Mouse (Mus musculus): ENCODE data around the gene Pnpo. TPM values are rescaled to one million over a fixed set of nuclear protein-coding genes. Genes with fewer than 3 reads are reported as not detected.

The Pnpo gene
- polyA plus RNA-seq, 1 experiment from 2014 or later = 26.0 TPM

DNA sequence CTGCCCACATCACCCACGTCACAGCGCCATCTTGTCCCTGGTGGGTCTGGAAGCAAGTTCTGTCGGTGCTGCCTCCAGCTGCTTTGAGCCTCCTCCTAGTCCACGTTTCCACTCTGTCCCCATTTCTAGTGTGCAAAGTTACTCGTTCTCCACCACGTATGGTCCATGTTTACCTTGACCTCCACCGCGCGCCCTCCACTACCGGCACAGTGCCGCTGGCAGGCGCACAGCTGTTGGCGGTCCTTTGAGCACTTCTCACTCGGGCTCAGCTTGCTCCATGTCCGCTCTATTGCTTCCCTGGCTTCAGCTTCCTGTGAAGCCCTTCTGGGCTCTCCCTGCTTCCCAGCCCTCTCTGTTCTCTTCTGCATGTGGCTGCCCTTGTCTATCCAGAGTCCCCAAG, 37.7 kb upstream of the Pnpo start:
- Histone ChIP-seq H3K9ac (ENCODE audit: low read depth, low read length) (no peak overlapping the region), H3K27ac (ENCODE audit: low read depth, low read length) (no peak overlapping the region), H3K9me3 (ENCODE audit: control insufficient read depth, low read length) (no peaks in the 10 kb centered on the region), H3K36me3 (ENCODE audit: control insufficient read depth, insufficient read depth, low read length) (no peaks in the 10 kb centered on the region), H3K4me2 (replicated peaks; ENCODE audit: low read depth, low read length) (no peak overlapping the region), H3K4me1 (replicated peaks; ENCODE audit: control insufficient read depth, insufficient read depth, low read length) (peaks cover 5% of the 10 kb centered on the region; the same call in 1 of the 2 replicates), H3K4me3 (ENCODE audit: low read depth, low read length) (no peak overlapping the region), H3K27me3 (ENCODE audit: control insufficient read depth, insufficient read depth, low read length) (peaks cover 4% of the 10 kb centered on the region; the same call in 1 of the 2 replicates)
- DNase-seq (ENCODE audit: low spot score) = no peak
- WGBS = 72% methylated on average over 15 of the region's 15 CpGs
- no peak for ATAC-seq (ENCODE audit: low FRiP score)

DNA sequence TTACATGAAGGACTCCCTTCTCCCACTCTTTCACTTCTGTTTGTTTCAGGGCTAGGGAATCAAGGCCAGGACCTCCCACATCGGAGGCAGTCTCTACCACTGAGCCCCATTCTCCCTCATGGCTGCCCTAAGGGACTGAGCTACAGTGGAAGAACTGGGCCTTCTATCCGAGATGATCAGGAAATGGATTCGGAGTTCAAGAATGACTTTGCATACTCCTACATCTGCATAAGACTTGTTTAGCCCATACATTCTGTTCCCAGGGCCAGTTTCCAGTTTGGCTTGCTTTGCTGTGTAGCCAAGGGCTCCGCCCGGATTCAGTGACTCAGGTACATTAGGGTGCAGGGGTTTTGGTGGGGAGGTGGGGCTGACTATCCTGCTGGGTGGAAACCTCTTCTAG, 36.2 kb upstream of the Pnpo start:
- H3K9ac ChIP-seq (ENCODE audit: low read depth, low read length) = no peak overlapping the region
- ATAC-seq (ENCODE audit: low FRiP score) (no peak), DNase-seq (ENCODE audit: low spot score) (no peak)
- no peak overlapping the region for H3K4me2 ChIP-seq (replicated peaks; ENCODE audit: low read depth, low read length)
- H3K36me3 ChIP-seq (ENCODE audit: control insufficient read depth, insufficient read depth, low read length) = no peaks in the 10 kb centered on the region
- H3K4me1 ChIP-seq (replicated peaks; ENCODE audit: control insufficient read depth, insufficient read depth, low read length) = peaks cover 10% of the 10 kb centered on the region
- no peak overlapping the region for H3K4me3 ChIP-seq (ENCODE audit: low read depth, low read length)
- H3K27me3 ChIP-seq (ENCODE audit: control insufficient read depth, insufficient read depth, low read length) = peaks cover 3% of the 10 kb centered on the region; the same call in 1 of the 2 replicates
- H3K27ac ChIP-seq (ENCODE audit: low read depth, low read length) = no peak overlapping the region
- 87% methylated on average over 5 of the region's 5 CpGs for WGBS
- H3K9me3 ChIP-seq (ENCODE audit: control insufficient read depth, low read length) = no peaks in the 10 kb centered on the region

DNA sequence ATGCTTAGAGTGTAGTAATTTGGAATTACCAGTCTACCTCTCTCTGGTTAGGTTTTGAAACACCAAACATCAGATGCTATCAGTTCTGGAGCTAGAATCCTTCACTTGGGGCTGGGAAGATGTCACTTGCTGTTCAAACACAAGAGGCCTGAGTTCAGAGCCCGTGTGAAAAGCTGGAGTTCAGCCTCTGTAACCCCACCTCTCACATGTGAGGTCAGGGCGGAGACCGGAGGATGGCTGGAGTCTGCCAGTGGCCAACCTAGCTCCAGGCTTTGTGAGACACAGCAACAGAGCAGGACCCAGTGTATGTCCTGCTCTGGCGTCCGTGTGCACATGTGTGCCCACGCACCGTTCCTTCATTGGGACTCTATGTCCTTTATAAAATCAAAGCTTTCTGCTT, 35.5 kb upstream of the Pnpo start:
- WGBS = 88% methylated on average over 7 of the region's 7 CpGs
- Histone ChIP-seq H3K36me3 (ENCODE audit: control insufficient read depth, insufficient read depth, low read length) (no peaks in the 10 kb centered on the region), H3K4me1 (replicated peaks; ENCODE audit: control insufficient read depth, insufficient read depth, low read length) (peaks cover 10% of the 10 kb centered on the region), H3K27me3 (ENCODE audit: control insufficient read depth, insufficient read depth, low read length) (no peaks in the 10 kb centered on the region), H3K9me3 (ENCODE audit: control insufficient read depth, low read length) (no peaks in the 10 kb centered on the region), H3K27ac (ENCODE audit: low read depth, low read length) (no peak overlapping the region), H3K9ac (ENCODE audit: low read depth, low read length) (no peak overlapping the region), H3K4me3 (ENCODE audit: low read depth, low read length) (no peak overlapping the region), H3K4me2 (replicated peaks; ENCODE audit: low read depth, low read length) (no peak overlapping the region; the same call in 1 of the 2 replicates)
- no peak for ATAC-seq (ENCODE audit: low FRiP score)
- DNase-seq (ENCODE audit: low spot score) = no peak

DNA sequence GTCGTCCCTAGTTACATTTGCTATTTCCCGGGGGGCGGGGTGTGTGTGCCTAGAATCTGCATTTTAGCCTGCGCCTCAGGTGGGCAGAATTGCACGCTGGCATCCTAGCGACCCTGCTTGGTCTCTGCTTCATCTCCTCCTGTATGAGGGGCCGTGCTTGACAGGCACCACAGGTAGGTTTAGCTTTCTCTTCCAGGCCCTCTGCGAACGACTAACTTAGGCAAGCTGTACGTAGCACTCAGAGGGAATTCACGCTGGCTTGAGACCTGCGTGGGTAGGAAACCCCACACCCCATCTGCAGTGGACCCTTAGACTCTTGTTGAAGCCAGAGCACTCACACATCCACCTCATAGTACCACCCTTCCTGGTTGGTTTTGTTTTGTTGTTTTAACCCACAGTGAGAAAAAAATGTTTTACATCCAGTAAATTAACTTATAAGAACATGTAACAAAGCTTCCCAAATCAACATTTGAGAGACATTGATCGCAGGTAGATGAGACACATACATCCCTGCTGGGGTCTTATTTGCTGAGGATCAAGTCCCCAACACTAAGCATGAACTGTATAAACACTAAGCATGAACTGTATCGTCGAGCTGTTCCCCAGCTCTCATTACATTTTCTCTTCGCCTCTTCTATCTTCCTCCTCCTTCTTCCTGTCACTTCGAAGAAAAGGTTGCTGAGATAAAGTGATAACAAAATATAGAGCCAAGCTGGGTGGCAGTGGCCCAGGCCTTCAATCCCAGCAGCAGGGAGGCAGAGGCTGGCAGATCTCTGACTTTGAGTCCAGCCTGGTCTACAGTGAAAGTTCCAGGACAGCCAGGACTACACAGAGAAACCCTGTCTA, 34.8 kb upstream of the Pnpo start:
- Histone ChIP-seq H3K9ac (ENCODE audit: low read depth, low read length) (peak overlapping the region; percentile 65), H3K4me2 (replicated peaks; ENCODE audit: low read depth, low read length) (peak overlapping the region; percentile 75), H3K27ac (ENCODE audit: low read depth, low read length) (peak overlapping the region; percentile 18), H3K27me3 (ENCODE audit: control insufficient read depth, insufficient read depth, low read length) (no peaks in the 10 kb centered on the region), H3K9me3 (ENCODE audit: control insufficient read depth, low read length) (no peaks in the 10 kb centered on the region), H3K4me3 (ENCODE audit: low read depth, low read length) (peak overlapping the region; percentile 49), H3K4me1 (replicated peaks; ENCODE audit: control insufficient read depth, insufficient read depth, low read length) (peaks cover 10% of the 10 kb centered on the region), H3K36me3 (ENCODE audit: control insufficient read depth, insufficient read depth, low read length) (no peaks in the 10 kb centered on the region)
- WGBS = 33% methylated on average over 17 of the region's 17 CpGs
- DNase-seq (ENCODE audit: low spot score) (no peak), ATAC-seq (ENCODE audit: low FRiP score) (no peak)

DNA sequence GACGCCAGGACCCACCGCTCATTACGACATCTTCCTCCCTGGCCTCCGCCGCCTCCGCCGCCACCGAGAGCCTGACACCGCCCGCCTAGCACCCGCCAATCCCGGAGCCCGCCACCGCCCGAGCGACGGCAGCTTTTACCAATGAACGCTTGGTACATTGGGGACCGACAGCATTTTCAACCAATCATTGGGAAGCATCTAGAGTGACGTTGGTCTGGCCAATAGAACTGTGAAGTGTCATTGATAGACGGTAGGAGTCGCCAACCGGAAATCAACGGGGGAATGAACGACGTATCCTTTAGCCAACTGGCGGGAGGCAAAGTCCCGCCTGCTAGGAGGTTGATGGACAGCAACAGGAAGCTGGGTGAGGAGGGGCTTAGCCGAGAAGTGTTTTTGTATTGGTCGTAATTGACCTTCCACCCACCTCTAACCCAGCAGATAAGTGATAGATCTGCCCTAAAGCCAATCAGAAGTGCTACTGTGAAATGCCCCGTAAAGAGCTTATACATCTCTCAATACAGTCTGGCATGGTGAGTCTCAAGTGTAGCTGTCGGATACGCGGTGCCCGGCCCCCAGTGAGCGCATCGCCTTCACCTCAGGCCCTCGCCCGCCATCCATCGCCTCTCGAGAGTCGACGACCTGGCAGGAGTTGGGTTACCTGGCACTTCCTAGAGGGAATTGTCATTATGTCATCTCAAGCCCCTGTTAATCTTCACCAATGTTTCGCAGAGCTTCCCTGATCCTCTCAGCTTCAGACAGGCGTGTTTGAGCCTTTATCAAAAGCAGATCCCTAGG, 34.0 kb upstream of the Pnpo start:
- WGBS = under 1% methylated on average over 45 of the region's 45 CpGs

DNA sequence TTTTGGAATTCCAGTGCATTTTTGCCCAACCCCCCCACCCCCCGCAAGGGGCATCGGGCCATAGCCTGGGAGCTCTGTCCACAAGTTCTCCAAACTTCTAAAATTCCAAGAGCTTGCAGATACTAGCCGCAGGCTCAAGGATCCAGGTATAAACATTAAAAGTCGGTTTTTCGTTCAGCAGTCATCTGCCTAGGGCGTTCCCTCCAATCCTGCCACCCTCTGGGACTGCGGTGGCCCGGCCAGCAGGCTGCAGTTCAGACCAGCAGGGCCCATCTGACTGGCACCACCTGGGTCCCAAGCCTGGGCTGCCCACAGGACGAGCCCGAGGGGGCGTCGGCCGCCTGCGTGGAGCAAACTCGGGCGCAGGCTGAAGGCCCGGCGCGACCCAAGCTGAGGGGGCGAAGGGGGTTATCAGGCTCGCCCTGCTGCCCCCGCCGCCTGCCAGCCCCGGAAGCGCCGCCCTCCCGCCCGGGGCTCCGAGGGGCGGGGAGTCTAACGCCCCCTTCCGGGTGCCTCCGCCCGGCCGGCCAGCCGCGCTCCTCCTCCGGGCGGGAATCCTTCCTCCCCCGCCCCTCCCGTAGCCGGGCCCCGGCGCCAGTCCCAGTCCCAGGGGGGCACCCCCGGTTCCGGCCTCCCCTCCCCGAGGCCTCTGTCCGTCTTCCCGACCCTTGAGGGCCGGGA, 33.3 kb upstream of the Pnpo start:
- peaks cover 8% of the 10 kb centered on the region for H3K4me1 ChIP-seq (replicated peaks; ENCODE audit: control insufficient read depth, insufficient read depth, low read length)
- peak overlapping the region; percentile 95 for H3K27ac ChIP-seq (ENCODE audit: low read depth, low read length)
- peak overlapping the region; percentile 76 for H3K4me2 ChIP-seq (replicated peaks; ENCODE audit: low read depth, low read length)
- H3K36me3 ChIP-seq (ENCODE audit: control insufficient read depth, insufficient read depth, low read length) = no peaks in the 10 kb centered on the region
- peak overlapping the region; percentile 94 for H3K4me3 ChIP-seq (ENCODE audit: low read depth, low read length)
- peak overlapping the region; percentile 94 for H3K9ac ChIP-seq (ENCODE audit: low read depth, low read length)
- DNase-seq (ENCODE audit: low spot score) (peak; percentile 91), ATAC-seq (ENCODE audit: low FRiP score) (peak; percentile 78)
- no peaks in the 10 kb centered on the region for H3K9me3 ChIP-seq (ENCODE audit: control insufficient read depth, low read length)
- 2% methylated on average over 39 of the region's 50 CpGs for WGBS
- no peaks in the 10 kb centered on the region for H3K27me3 ChIP-seq (ENCODE audit: control insufficient read depth, insufficient read depth, low read length)

More for the DNA sequence above, 34.0 kb upstream of the Pnpo start:
- no peaks in the 10 kb centered on the region for H3K36me3 ChIP-seq (ENCODE audit: control insufficient read depth, insufficient read depth, low read length)
- H3K9me3 ChIP-seq (ENCODE audit: control insufficient read depth, low read length) = no peaks in the 10 kb centered on the region
- ATAC-seq (ENCODE audit: low FRiP score) (peak; percentile 99), DNase-seq (ENCODE audit: low spot score) (peak; percentile 97)
- H3K4me2 ChIP-seq (replicated peaks; ENCODE audit: low read depth, low read length) = peak overlapping the region; percentile 76
- H3K4me1 ChIP-seq (replicated peaks; ENCODE audit: control insufficient read depth, insufficient read depth, low read length) = peaks cover 10% of the 10 kb centered on the region
- H3K9ac ChIP-seq (ENCODE audit: low read depth, low read length) = peak overlapping the region; percentile 94
- peak overlapping the region; percentile 95 for H3K27ac ChIP-seq (ENCODE audit: low read depth, low read length)
- no peaks in the 10 kb centered on the region for H3K27me3 ChIP-seq (ENCODE audit: control insufficient read depth, insufficient read depth, low read length)
- peak overlapping the region; percentile 94 for H3K4me3 ChIP-seq (ENCODE audit: low read depth, low read length)

DNA sequence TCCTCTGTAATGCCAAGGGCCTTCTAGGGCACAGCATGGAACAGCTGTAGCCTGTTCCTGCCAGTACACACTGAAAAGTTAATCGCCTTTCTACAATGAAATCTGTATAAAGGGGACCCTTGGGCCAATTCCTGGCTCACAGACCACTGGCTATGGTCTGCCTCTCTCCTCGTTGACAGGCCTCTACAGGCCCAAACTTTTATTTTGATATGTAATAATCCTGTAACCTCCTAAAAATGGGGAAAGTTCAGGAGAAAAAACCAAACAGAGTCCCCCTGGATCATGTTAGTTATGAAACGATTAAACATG, 32.5 kb upstream of the Pnpo start:
- Histone ChIP-seq H3K27me3 (ENCODE audit: control insufficient read depth, insufficient read depth, low read length) (no peaks in the 10 kb centered on the region), H3K36me3 (ENCODE audit: control insufficient read depth, insufficient read depth, low read length) (no peaks in the 10 kb centered on the region), H3K4me2 (replicated peaks; ENCODE audit: low read depth, low read length) (peak overlapping the region; percentile 76), H3K27ac (ENCODE audit: low read depth, low read length) (no peak overlapping the region), H3K4me1 (replicated peaks; ENCODE audit: control insufficient read depth, insufficient read depth, low read length) (peaks cover 8% of the 10 kb centered on the region), H3K9me3 (ENCODE audit: control insufficient read depth, low read length) (no peaks in the 10 kb centered on the region), H3K4me3 (ENCODE audit: low read depth, low read length) (peak overlapping the region; percentile 94), H3K9ac (ENCODE audit: low read depth, low read length) (peak overlapping the region; percentile 94; the same call in 1 of the 2 replicates)
- DNase-seq (ENCODE audit: low spot score) (no peak), ATAC-seq (ENCODE audit: low FRiP score) (no peak)
- WGBS = 60% methylated on average over 3 of the region's 3 CpGs

DNA sequence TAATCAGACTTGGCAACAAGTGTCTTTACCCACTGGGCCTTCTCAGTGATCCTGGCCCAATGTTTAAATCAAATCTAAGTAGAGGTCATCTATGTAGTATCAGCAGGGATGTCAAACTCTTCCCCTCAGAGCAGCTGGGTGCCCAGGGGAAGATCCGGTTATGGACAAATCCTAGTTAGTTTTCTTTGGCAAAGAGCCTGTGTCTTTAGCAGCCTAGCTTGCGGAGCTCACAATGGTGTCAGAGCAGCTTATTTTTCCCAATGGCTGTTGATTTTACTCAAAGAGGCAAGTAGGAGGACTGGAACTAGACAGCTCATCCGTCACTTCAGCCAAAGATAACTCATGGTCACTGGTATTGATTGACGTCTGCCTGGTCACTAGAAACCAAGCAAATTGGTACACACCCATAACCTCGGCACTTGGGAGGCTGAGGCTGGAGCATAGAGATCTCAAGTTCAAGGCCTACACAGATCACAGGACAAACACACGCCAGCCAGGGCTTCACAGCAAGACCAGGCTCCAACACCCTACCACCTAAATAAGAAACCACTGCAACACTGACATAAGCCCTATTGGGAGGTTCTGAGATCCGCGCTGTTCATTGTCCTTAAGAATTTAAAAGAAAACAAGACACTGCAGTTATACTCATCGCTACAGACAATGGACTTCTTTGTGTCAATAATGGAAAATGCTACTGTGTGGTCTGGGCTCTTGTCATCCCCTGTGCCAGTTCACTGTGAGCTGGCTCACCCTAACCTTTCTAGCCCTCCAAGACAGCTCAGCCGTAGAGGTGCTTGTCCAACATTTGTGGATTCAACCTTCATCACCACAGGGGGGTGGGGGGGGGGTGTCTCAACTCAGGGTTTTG, 32.0 kb upstream of the Pnpo start:
- Histone ChIP-seq H3K9me3 (ENCODE audit: control insufficient read depth, low read length) (no peaks in the 10 kb centered on the region), H3K9ac (ENCODE audit: low read depth, low read length) (no peak overlapping the region), H3K4me1 (replicated peaks; ENCODE audit: control insufficient read depth, insufficient read depth, low read length) (peaks cover 8% of the 10 kb centered on the region), H3K27me3 (ENCODE audit: control insufficient read depth, insufficient read depth, low read length) (no peaks in the 10 kb centered on the region), H3K27ac (ENCODE audit: low read depth, low read length) (no peak overlapping the region), H3K4me2 (replicated peaks; ENCODE audit: low read depth, low read length) (peak overlapping the region; percentile 76; the same call in 1 of the 2 replicates), H3K4me3 (ENCODE audit: low read depth, low read length) (peak overlapping the region; percentile 94; the same call in 1 of the 2 replicates), H3K36me3 (ENCODE audit: control insufficient read depth, insufficient read depth, low read length) (no peaks in the 10 kb centered on the region)
- WGBS = 81% methylated on average over 10 of the region's 10 CpGs
- ATAC-seq (ENCODE audit: low FRiP score) (no peak), DNase-seq (ENCODE audit: low spot score) (no peak)

Data from hindbrain, embryonic 11.5 days (tissue).